Mouse (Mus musculus): Measurements from ENCODE around the gene Erp44. TPM values are rescaled to one million over a fixed set of nuclear protein-coding genes. Genes with fewer than 3 reads are reported as not detected.

Erp44 gene
- polyA plus RNA-seq, 1 experiment from 2014 or later: 84.5 TPM

GRCm38 (mm10) chr4:48267683-48268082 lies 11.7 kb downstream of the Erp44 start:
- WGBS: 85% methylated on average over 3 of the region's 3 CpGs
- Histone ChIP-seq H3K9ac (replicated peaks; ENCODE audit: low read length) (no peak overlapping the region), H3K4me1 (ENCODE audit: control insufficient read depth, insufficient read depth, low read length) (no peaks in the 10 kb centered on the region), H3K4me3 (ENCODE audit: low read depth, low read length) (no peak overlapping the region), H3K27me3 (ENCODE audit: control insufficient read depth, insufficient read depth, low read length) (no peaks in the 10 kb centered on the region), H3K9me3 (replicated peaks; ENCODE audit: control insufficient read depth, low read length) (no peaks in the 10 kb centered on the region), H3K36me3 (replicated peaks; ENCODE audit: control insufficient read depth, insufficient read depth, low read depth, low read length) (no peaks in the 10 kb centered on the region), H3K4me2 (ENCODE audit: low read depth, low read length) (no peak overlapping the region), H3K27ac (replicated peaks; ENCODE audit: low read depth, low read length) (no peak overlapping the region)
- DNase-seq (ENCODE audit: low spot score): no peak
- no peak for ATAC-seq (replicated peaks; ENCODE audit: insufficient number of reproducible peaks, low FRiP score, low TSS enrichment, low read depth)

- H3K36me3 ChIP-seq (replicated peaks; ENCODE audit: control insufficient read depth, insufficient read depth, low read depth, low read length): no peaks in the 10 kb centered on the region
- no peak for ATAC-seq (replicated peaks; ENCODE audit: insufficient number of reproducible peaks, low FRiP score, low TSS enrichment, low read depth)
- H3K27ac ChIP-seq (replicated peaks; ENCODE audit: low read depth, low read length): no peak overlapping the region
- no peak overlapping the region for H3K4me3 ChIP-seq (ENCODE audit: low read depth, low read length)
- DNase-seq (ENCODE audit: low spot score): no peak
- H3K9ac ChIP-seq (replicated peaks; ENCODE audit: low read length): no peak overlapping the region
- no peak overlapping the region for H3K4me2 ChIP-seq (ENCODE audit: low read depth, low read length)
- no peaks in the 10 kb centered on the region for H3K4me1 ChIP-seq (ENCODE audit: control insufficient read depth, insufficient read depth, low read length)
- no peaks in the 10 kb centered on the region for H3K9me3 ChIP-seq (replicated peaks; ENCODE audit: control insufficient read depth, low read length)
- H3K27me3 ChIP-seq (ENCODE audit: control insufficient read depth, insufficient read depth, low read length): no peaks in the 10 kb centered on the region
- 96% methylated on average over 3 of the region's 3 CpGs for WGBS
Observed at GRCm38 (mm10) chr4:48258045-48258444, 21.3 kb downstream of the Erp44 start.

- Histone ChIP-seq H3K4me1 (ENCODE audit: control insufficient read depth, insufficient read depth, low read length) (no peaks in the 10 kb centered on the region), H3K4me2 (ENCODE audit: low read depth, low read length) (no peak overlapping the region), H3K27me3 (ENCODE audit: control insufficient read depth, insufficient read depth, low read length) (no peaks in the 10 kb centered on the region), H3K9me3 (replicated peaks; ENCODE audit: control insufficient read depth, low read length) (no peaks in the 10 kb centered on the region), H3K27ac (replicated peaks; ENCODE audit: low read depth, low read length) (no peak overlapping the region), H3K36me3 (replicated peaks; ENCODE audit: control insufficient read depth, insufficient read depth, low read depth, low read length) (no peaks in the 10 kb centered on the region), H3K9ac (replicated peaks; ENCODE audit: low read length) (no peak overlapping the region), H3K4me3 (ENCODE audit: low read depth, low read length) (no peak overlapping the region)
- ATAC-seq (replicated peaks; ENCODE audit: insufficient number of reproducible peaks, low FRiP score, low TSS enrichment, low read depth): no peak
- no peak for DNase-seq (ENCODE audit: low spot score)
Observed at GRCm38 (mm10) chr4:48253266-48253665, 26.1 kb downstream of the Erp44 start.

GRCm38 (mm10) chr4:48244280-48244679 lies 35.1 kb downstream of the Erp44 start:
- no peak overlapping the region for H3K4me3 ChIP-seq (ENCODE audit: low read depth, low read length)
- WGBS: 80% methylated on average over 2 of the region's 2 CpGs
- ATAC-seq (replicated peaks; ENCODE audit: insufficient number of reproducible peaks, low FRiP score, low TSS enrichment, low read depth) (no peak), DNase-seq (ENCODE audit: low spot score) (no peak)
- no peaks in the 10 kb centered on the region for H3K36me3 ChIP-seq (replicated peaks; ENCODE audit: control insufficient read depth, insufficient read depth, low read depth, low read length)
- no peak overlapping the region for H3K4me2 ChIP-seq (ENCODE audit: low read depth, low read length)
- H3K9me3 ChIP-seq (replicated peaks; ENCODE audit: control insufficient read depth, low read length): no peaks in the 10 kb centered on the region
- no peak overlapping the region for H3K9ac ChIP-seq (replicated peaks; ENCODE audit: low read length)
- H3K27ac ChIP-seq (replicated peaks; ENCODE audit: low read depth, low read length): no peak overlapping the region
- no peaks in the 10 kb centered on the region for H3K4me1 ChIP-seq (ENCODE audit: control insufficient read depth, insufficient read depth, low read length)
- no peaks in the 10 kb centered on the region for H3K27me3 ChIP-seq (ENCODE audit: control insufficient read depth, insufficient read depth, low read length)

- ATAC-seq (replicated peaks; ENCODE audit: insufficient number of reproducible peaks, low FRiP score, low TSS enrichment, low read depth) (no peak), DNase-seq (ENCODE audit: low spot score) (no peak)
- no peak overlapping the region for H3K4me3 ChIP-seq (ENCODE audit: low read depth, low read length)
- no peak overlapping the region for H3K9ac ChIP-seq (replicated peaks; ENCODE audit: low read length)
- no peak overlapping the region for H3K4me2 ChIP-seq (ENCODE audit: low read depth, low read length)
- H3K9me3 ChIP-seq (replicated peaks; ENCODE audit: control insufficient read depth, low read length): no peaks in the 10 kb centered on the region
- H3K36me3 ChIP-seq (replicated peaks; ENCODE audit: control insufficient read depth, insufficient read depth, low read depth, low read length): no peaks in the 10 kb centered on the region
- WGBS: 64% methylated on average over 1 of the region's 1 CpGs
- no peaks in the 10 kb centered on the region for H3K27me3 ChIP-seq (ENCODE audit: control insufficient read depth, insufficient read depth, low read length)
- no peaks in the 10 kb centered on the region for H3K4me1 ChIP-seq (ENCODE audit: control insufficient read depth, insufficient read depth, low read length)
- H3K27ac ChIP-seq (replicated peaks; ENCODE audit: low read depth, low read length): no peak overlapping the region
Observed at GRCm38 (mm10) chr4:48243737-48244136, 35.6 kb downstream of the Erp44 start.

DNA sequence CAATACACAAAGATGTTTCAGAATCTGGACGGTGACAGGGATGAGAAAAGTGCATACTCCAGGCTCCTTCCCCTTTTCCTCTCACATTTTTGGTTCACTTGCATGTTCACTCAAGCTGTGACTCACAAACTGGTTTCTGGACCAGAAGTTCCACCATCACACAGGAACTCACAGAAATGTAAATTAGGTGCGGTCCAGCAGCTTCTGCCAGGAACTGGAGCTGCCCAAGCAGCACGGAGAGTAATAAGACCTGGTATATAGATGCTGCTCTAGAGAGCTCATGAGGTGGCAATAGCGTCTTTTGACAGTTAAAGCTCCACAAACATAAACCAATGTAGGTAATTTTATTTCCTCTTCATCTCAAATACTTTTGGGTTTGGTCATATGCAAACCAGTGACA lies 36.9 kb downstream of the Erp44 start:
- Histone ChIP-seq H3K9me3 (replicated peaks; ENCODE audit: control insufficient read depth, low read length) (no peaks in the 10 kb centered on the region), H3K27ac (replicated peaks; ENCODE audit: low read depth, low read length) (no peak overlapping the region), H3K4me2 (ENCODE audit: low read depth, low read length) (no peak overlapping the region), H3K4me1 (ENCODE audit: control insufficient read depth, insufficient read depth, low read length) (no peaks in the 10 kb centered on the region), H3K36me3 (replicated peaks; ENCODE audit: control insufficient read depth, insufficient read depth, low read depth, low read length) (no peaks in the 10 kb centered on the region), H3K9ac (replicated peaks; ENCODE audit: low read length) (no peak overlapping the region), H3K4me3 (ENCODE audit: low read depth, low read length) (no peak overlapping the region), H3K27me3 (ENCODE audit: control insufficient read depth, insufficient read depth, low read length) (no peaks in the 10 kb centered on the region)
- ATAC-seq (replicated peaks; ENCODE audit: insufficient number of reproducible peaks, low FRiP score, low TSS enrichment, low read depth) (no peak), DNase-seq (ENCODE audit: low spot score) (no peak)
- 90% methylated on average over 4 of the region's 4 CpGs for WGBS

DNA sequence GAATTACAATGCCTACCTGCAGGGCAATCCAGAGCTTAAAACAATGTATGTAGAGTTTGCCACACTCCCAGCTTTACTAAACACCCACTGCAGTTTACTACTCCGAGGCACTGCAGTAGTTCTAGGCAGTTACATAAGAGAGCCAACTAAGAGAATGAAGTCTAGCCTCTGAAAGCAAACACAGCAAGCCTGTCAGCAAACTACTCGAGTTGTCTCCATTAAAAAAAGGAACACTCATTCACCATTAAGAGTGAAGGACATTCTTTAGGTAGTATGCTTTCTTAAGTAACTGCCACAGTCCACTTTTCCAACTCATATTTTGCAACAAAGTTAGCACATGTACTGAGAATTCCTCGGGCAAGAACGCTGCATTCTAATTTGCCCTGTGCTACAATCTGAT lies 40.3 kb downstream of the Erp44 start:
- WGBS: 93% methylated on average over 4 of the region's 4 CpGs
- Histone ChIP-seq H3K9ac (replicated peaks; ENCODE audit: low read length) (no peak overlapping the region), H3K27me3 (ENCODE audit: control insufficient read depth, insufficient read depth, low read length) (no peaks in the 10 kb centered on the region), H3K4me3 (ENCODE audit: low read depth, low read length) (no peak overlapping the region), H3K4me2 (ENCODE audit: low read depth, low read length) (no peak overlapping the region), H3K4me1 (ENCODE audit: control insufficient read depth, insufficient read depth, low read length) (no peaks in the 10 kb centered on the region), H3K9me3 (replicated peaks; ENCODE audit: control insufficient read depth, low read length) (no peaks in the 10 kb centered on the region), H3K36me3 (replicated peaks; ENCODE audit: control insufficient read depth, insufficient read depth, low read depth, low read length) (no peaks in the 10 kb centered on the region), H3K27ac (replicated peaks; ENCODE audit: low read depth, low read length) (no peak overlapping the region)
- DNase-seq (ENCODE audit: low spot score): no peak
- ATAC-seq (replicated peaks; ENCODE audit: insufficient number of reproducible peaks, low FRiP score, low TSS enrichment, low read depth): no peak

DNA sequence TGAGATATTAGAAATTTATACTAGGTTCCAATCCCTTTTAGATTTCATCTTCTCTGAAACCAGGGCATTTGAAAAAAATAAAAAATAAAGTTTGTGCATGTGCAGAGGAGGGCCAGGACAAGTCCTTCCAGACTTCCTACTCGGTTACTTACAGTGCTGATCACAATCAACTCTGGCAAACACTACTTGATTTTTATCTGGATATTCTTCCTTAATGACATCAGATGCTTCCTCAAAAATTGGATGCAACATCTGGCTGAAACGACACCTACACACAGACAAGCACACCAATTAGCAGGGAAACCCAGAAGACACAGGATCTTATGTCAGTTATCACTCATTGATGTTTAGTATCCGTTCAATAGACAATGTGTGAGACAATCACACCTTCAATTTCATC lies 42.6 kb downstream of the Erp44 start:
- H3K27ac ChIP-seq (replicated peaks; ENCODE audit: low read depth, low read length): no peak overlapping the region
- ATAC-seq (replicated peaks; ENCODE audit: insufficient number of reproducible peaks, low FRiP score, low TSS enrichment, low read depth): no peak
- WGBS: 79% methylated on average over 3 of the region's 3 CpGs

More for the DNA sequence above, 42.6 kb downstream of the Erp44 start:
- Histone ChIP-seq H3K27me3 (ENCODE audit: control insufficient read depth, insufficient read depth, low read length) (no peaks in the 10 kb centered on the region), H3K4me1 (ENCODE audit: control insufficient read depth, insufficient read depth, low read length) (no peaks in the 10 kb centered on the region), H3K9ac (replicated peaks; ENCODE audit: low read length) (no peak overlapping the region), H3K4me2 (ENCODE audit: low read depth, low read length) (no peak overlapping the region), H3K36me3 (replicated peaks; ENCODE audit: control insufficient read depth, insufficient read depth, low read depth, low read length) (no peaks in the 10 kb centered on the region), H3K9me3 (replicated peaks; ENCODE audit: control insufficient read depth, low read length) (no peaks in the 10 kb centered on the region), H3K4me3 (ENCODE audit: low read depth, low read length) (no peak overlapping the region)
- DNase-seq (ENCODE audit: low spot score): no peak
